Mouse (Mus musculus) stomach, embryonic 14.5 days (tissue): ENCODE measurements around the gene Lrrc49. TPM values are rescaled to one million over a fixed set of nuclear protein-coding genes. Genes with fewer than 3 reads are reported as not detected.

Experiments
- ATAC-seq: fragments of 200-750 bp; cut with Nextera tagmentation; 2 replicates; pipeline ENCODE4 v1.8.0; 2017; ENCODE audit warnings: low read depth, moderate TSS enrichment; ENCODE audit not compliant: insufficient number of reproducible peaks, insufficient read depth, low FRiP score
- H3K27ac ChIP-seq: fragments of 300-500 bp; sonication (generic); 2 replicates; pipeline ENCODE4 v1.5.1; 2014; ENCODE audit warnings: mild to moderate bottlenecking, low read length, moderate library complexity, mixed read lengths
- H3K27me3 ChIP-seq: fragments of 300-500 bp; sonication (generic); 2 replicates; pipeline ENCODE4 v1.6.1; 2014; ENCODE audit warnings: low read length, control low read depth, mixed read lengths; ENCODE audit not compliant: control insufficient read depth, insufficient read depth
- H3K36me3 ChIP-seq: fragments of 300-500 bp; sonication (generic); 2 replicates; pipeline ENCODE4 v1.6.1; 2014; ENCODE audit warnings: mild to moderate bottlenecking, control low read depth, low read length, moderate library complexity, mixed read lengths; ENCODE audit not compliant: control insufficient read depth, insufficient read depth
- H3K4me1 ChIP-seq: fragments of 300-500 bp; sonication (generic); 2 replicates; pipeline ENCODE4 v1.6.1; 2014; ENCODE audit warnings: low read length, control low read depth, mixed read lengths; ENCODE audit not compliant: control insufficient read depth, insufficient read depth
- H3K4me2 ChIP-seq: fragments of 300-500 bp; sonication (generic); replicated peaks from 2 replicates; pipeline ENCODE4 v1.6.1; 2014; ENCODE audit warnings: low read depth, low read length, control low read depth
- H3K4me3 ChIP-seq: fragments of 300-500 bp; sonication (generic); 2 replicates; pipeline ENCODE4 v1.5.1; 2014; ENCODE audit warnings: low read depth, low read length, control low read depth
- H3K9ac ChIP-seq: fragments of 300-500 bp; sonication (generic); replicated peaks from 2 replicates; pipeline ENCODE4 v1.6.1; 2014; ENCODE audit warnings: low read depth, mild to moderate bottlenecking, control low read depth, low read length, moderate library complexity, mixed read lengths
- H3K9me3 ChIP-seq: fragments of 300-500 bp; sonication (generic); 2 replicates; pipeline ENCODE4 v1.6.1; 2016; ENCODE audit warnings: low read depth, low read length, control low read depth; ENCODE audit not compliant: control insufficient read depth
- WGBS: fragments of 180-500 bp; shearing (Covaris S2); extraction: QIAGEN DNeasy Blood & Tissue Kit; methylation state at CpG from one replicate; pipeline ENCODE4 v1.1.7; 2014; 5-methylcytosine and 5-hydroxymethylcytosine counted together
- polyA plus RNA-seq: library from polyadenylated mRNA; unstranded; fragments of >200 nt; fragmentation: Nextera tagmentation; extraction: Ambion mirVana; gene quantifications from 2 replicates; pipeline ENCODE4 v1.2.1, GENCODE M21; 2014

Gene Lrrc49
- polyA plus RNA-seq, 1 experiment from 2014 or later = 23.3 TPM

DNA sequence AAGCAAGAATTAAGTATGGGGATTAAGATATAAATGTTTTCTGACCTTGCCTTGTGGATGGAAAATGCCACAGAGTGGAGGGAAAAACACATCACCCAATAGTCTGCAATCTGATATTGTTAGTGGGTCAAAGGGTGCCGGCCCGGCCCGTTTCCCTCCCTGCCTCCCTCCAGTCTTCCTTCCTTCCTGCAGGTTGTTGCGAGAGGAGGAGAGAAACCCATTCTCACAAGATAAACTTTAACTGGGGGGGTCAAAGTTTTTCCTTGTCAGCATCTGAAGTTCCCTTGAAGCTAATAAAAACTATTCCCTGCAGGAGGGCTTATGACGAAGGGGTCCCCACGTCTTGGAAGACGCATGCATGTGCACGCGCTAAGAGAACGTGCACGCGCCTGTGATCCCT lies 157.6 kb downstream of the Lrrc49 start:
- ATAC-seq = no peak
- H3K9ac ChIP-seq = no peak overlapping the region
- peaks cover 11% of the 10 kb centered on the region; the same call in 1 of the 2 replicates for H3K4me1 ChIP-seq
- H3K27ac ChIP-seq = no peak overlapping the region
- no peak overlapping the region for H3K4me3 ChIP-seq
- H3K27me3 ChIP-seq = no peaks in the 10 kb centered on the region
- no peaks in the 10 kb centered on the region for H3K36me3 ChIP-seq
- no peak overlapping the region for H3K4me2 ChIP-seq
- H3K9me3 ChIP-seq = no peaks in the 10 kb centered on the region
- WGBS = 81% methylated on average over 12 of the region's 12 CpGs

DNA sequence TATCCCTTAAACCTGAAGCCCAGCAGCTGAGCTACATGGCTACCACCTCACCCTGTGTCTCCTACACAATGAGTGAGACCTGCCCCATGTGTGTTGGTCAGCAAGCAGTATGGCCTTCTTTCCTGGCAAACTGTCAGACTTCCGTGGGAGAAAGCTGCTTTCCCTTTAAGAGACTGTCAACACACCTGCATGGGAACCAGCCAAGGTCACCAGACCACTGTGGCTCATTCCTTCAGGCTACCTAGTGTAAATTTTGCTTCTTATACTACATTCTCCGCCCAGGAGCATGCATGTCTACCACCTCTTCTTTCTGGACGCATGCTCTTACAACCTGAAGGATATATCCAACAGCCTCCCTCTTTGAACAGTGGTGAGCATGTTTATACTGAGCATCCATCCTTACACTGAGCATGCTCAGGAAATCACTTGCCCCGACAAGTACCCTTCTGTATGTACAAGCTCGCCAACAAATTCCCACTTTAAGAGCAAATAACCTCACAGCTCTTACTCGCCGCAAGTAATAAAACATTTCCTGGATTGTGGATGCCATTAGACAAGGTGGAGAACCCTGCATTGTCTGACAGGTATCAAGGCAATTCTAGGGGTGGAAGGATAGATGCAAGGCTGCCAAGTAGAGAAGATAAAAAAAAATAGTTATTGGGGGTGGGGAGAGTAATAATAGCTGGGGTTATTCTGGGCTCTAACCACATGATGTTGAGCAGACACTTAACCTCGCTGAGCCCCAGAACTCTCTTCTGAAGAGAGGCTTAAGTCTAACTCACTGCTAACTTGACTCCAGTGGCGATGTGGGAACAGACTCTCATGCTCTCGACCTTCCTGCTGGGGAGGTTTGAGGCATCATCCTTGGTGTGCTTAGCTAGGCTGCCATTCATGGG lies 158.4 kb downstream of the Lrrc49 start:
- H3K9me3 ChIP-seq = no peaks in the 10 kb centered on the region
- no peak overlapping the region for H3K4me2 ChIP-seq
- ATAC-seq = no peak
- no peaks in the 10 kb centered on the region for H3K27me3 ChIP-seq
- WGBS = 68% methylated on average over 10 of the region's 10 CpGs
- no peak overlapping the region for H3K27ac ChIP-seq
- peaks cover 11% of the 10 kb centered on the region; the same call in 1 of the 2 replicates for H3K4me1 ChIP-seq
- no peak overlapping the region for H3K9ac ChIP-seq
- H3K36me3 ChIP-seq = no peaks in the 10 kb centered on the region
- H3K4me3 ChIP-seq = no peak overlapping the region

DNA sequence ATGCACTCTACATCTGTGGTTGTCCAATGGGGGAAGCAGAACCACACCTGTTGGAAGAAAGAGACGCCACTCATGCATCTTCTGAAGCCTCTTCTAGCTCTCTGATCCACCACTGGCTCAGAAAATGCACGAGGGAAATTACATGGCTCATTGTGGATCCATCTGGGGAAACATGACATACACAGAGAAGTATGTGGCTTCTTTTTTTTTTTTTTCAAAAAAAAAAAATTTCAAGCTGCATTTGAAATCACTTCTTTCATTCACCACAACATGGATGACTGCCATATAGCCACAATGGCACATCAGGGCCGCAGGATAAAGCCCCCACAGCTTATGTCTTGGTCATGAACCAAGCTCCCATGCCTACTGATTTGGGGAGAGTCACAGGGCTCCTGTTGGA lies 159.7 kb downstream of the Lrrc49 start:
- Histone ChIP-seq H3K27ac (no peak overlapping the region), H3K4me2 (no peak overlapping the region), H3K36me3 (no peaks in the 10 kb centered on the region), H3K4me1 (peaks cover 11% of the 10 kb centered on the region; the same call in 1 of the 2 replicates), H3K4me3 (no peak overlapping the region), H3K27me3 (no peaks in the 10 kb centered on the region), H3K9ac (no peak overlapping the region), H3K9me3 (no peaks in the 10 kb centered on the region)
- WGBS = 79% methylated on average over 3 of the region's 3 CpGs
- ATAC-seq = no peak

DNA sequence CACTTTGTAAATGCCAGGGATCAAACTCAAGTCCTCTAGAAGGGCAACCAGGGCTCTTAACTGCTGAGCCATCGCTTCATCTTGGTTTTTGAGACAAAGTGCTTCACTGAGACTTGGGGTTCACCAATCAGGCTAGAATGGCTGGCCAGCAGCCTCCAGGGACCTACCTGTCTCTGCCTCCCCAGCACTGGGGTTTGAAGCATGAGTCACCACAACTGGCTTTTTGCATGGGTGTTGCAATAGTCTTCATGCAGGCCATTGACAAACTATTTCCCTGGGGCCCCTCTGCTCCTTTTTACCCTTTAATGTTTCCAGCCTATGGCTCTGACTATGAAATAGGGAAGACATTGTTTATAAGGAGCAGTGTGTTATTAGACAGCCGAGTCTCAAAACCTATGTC lies 160.1 kb downstream of the Lrrc49 start:
- WGBS = 86% methylated on average over 2 of the region's 2 CpGs
- H3K4me2 ChIP-seq = no peak overlapping the region
- no peaks in the 10 kb centered on the region for H3K9me3 ChIP-seq
- no peak overlapping the region for H3K9ac ChIP-seq
- H3K27ac ChIP-seq = no peak overlapping the region
- ATAC-seq = no peak
- peaks cover 12% of the 10 kb centered on the region; the same call in 1 of the 2 replicates for H3K4me1 ChIP-seq
- no peaks in the 10 kb centered on the region for H3K27me3 ChIP-seq
- H3K4me3 ChIP-seq = no peak overlapping the region
- no peaks in the 10 kb centered on the region for H3K36me3 ChIP-seq

DNA sequence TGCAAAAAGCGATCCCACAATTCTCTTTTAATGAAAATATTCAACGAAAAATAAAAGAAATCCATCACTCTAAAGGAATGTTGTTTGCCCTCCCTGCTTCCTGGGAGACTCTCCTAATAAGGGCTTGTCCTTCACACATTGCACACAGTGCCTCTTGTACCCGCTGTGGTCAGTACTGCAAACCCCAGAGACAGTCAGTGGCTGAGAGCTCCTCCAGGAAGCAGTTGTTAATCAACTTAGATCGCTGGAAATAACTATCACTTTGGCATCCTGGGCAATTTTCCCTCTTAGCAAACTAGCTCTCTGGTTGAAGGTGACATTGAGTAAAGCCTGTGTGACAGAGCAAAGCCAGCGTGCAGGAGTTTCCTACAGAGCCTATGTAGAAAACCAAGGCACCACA lies 160.9 kb downstream of the Lrrc49 start:
- WGBS = 44% methylated on average over 5 of the region's 5 CpGs
- no peaks in the 10 kb centered on the region for H3K9me3 ChIP-seq
- no peak overlapping the region for H3K9ac ChIP-seq
- H3K4me1 ChIP-seq = peaks cover 17% of the 10 kb centered on the region; the same call in 1 of the 2 replicates
- H3K4me2 ChIP-seq = no peak overlapping the region
- H3K27ac ChIP-seq = no peak overlapping the region
- ATAC-seq = no peak
- no peak overlapping the region for H3K4me3 ChIP-seq
- H3K36me3 ChIP-seq = no peaks in the 10 kb centered on the region
- H3K27me3 ChIP-seq = no peaks in the 10 kb centered on the region

DNA sequence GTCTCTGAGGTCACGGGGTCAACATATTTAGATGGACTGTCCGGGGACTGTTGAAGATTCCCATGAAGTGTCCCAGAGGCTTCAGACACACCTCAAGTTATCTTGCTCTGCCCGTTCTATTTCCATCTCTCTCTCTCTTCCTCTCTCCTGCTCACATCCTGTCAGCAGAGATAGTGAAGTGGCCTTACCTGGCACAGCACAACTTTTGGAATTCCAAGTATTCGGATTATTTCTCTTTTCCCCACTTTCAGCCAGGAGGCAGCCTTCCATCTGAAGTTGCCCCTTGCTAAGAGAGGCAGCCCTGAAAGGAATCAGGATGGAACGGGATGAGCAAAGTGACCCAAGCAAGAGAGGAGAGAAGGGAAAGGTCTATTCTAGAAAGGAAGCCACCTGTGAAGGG lies 161.8 kb downstream of the Lrrc49 start:
- Histone ChIP-seq H3K9ac (no peak overlapping the region), H3K4me2 (no peak overlapping the region), H3K4me3 (no peak overlapping the region), H3K36me3 (no peaks in the 10 kb centered on the region), H3K4me1 (peaks cover 17% of the 10 kb centered on the region; the same call in 1 of the 2 replicates), H3K27ac (no peak overlapping the region), H3K9me3 (no peaks in the 10 kb centered on the region), H3K27me3 (no peaks in the 10 kb centered on the region)
- ATAC-seq = no peak
- 42% methylated on average over 5 of the region's 5 CpGs for WGBS

DNA sequence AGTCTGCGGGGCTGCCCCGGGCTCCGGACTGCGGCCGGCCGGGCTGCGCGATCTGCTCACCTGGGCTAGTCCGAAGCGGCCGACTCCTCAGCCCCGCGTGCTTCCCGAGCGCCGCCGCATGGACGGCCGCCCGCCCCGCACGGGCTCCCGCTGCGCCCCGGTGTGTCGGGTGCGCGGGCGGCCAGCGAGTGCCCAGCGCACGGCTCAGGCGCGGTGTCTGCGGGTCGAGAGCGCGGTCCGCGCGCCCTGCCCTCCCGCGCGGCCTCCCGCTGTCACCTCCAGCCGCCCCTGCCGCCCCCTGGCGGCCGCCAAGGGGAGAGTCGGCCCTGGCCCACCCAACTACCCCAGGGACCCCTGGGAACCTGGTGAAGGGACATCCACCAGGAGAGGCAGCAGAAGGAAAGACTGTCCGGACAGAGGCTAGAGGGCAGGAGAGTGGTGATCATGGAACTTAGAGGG lies 166.1 kb downstream of the Lrrc49 start, which contains the start of gene Thsd4:
Thsd4 (minus strand) TSS at position 241 of the 459 bp plus-strand sequence.
- H3K27me3 ChIP-seq = no peaks in the 10 kb centered on the region
- peak within 1 kb of the TSS; percentile 65 for H3K9ac ChIP-seq
- no peaks in the 10 kb centered on the region for H3K36me3 ChIP-seq
- H3K4me1 ChIP-seq = peaks cover 42% of the 10 kb centered on the region
- 0 out of 2 replicates have a peak within 1 kb of the TSS, but pooled peaks have one; percentile 13 for H3K27ac ChIP-seq
- H3K4me3 ChIP-seq = peak within 1 kb of the TSS; percentile 52
- 2% methylated on average over 36 of the region's 51 CpGs for WGBS
- ATAC-seq = no peak
- no peaks in the 10 kb centered on the region for H3K9me3 ChIP-seq
- H3K4me2 ChIP-seq = peak within 1 kb of the TSS; percentile 74

DNA sequence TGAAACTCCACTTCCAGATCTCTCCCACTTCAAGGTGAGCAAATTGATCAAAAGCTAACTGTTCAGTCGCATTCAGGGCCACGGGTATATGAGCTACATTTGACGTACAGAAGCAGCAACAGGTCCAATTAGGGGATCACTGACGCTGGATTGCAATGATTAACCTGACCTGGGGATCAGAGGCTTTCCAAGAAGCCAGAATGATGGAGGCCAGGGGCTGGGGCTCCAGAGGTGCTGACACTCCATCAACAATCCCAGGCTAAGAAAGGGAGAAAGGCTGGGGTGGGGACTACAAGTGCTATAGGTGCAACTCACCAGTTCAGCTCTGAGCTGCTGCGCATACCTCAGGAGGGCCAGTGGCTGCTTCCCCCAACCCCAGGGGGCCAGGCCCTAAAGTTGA lies 166.8 kb downstream of the Lrrc49 start:
- Histone ChIP-seq H3K4me2 (peak overlapping the region; percentile 74), H3K36me3 (no peaks in the 10 kb centered on the region), H3K4me3 (peak overlapping the region; percentile 52), H3K27ac (no peak overlapping the region), H3K27me3 (no peaks in the 10 kb centered on the region), H3K4me1 (peaks cover 41% of the 10 kb centered on the region), H3K9me3 (no peaks in the 10 kb centered on the region), H3K9ac (peak overlapping the region; percentile 15; the same call in 1 of the 2 replicates)
- ATAC-seq = no peak
- 28% methylated on average over 5 of the region's 5 CpGs for WGBS
